Mouse (Mus musculus): Measurements from ENCODE around the gene Myf6. TPM values are rescaled to one million over a fixed set of nuclear protein-coding genes. Genes with fewer than 3 reads are reported as not detected.

Gene Myf6
- total RNA-seq (2021) = not detected
- long read RNA-seq, experiment 1 = 0 reads
- long read RNA-seq, experiment 2 = 0 reads

DNA sequence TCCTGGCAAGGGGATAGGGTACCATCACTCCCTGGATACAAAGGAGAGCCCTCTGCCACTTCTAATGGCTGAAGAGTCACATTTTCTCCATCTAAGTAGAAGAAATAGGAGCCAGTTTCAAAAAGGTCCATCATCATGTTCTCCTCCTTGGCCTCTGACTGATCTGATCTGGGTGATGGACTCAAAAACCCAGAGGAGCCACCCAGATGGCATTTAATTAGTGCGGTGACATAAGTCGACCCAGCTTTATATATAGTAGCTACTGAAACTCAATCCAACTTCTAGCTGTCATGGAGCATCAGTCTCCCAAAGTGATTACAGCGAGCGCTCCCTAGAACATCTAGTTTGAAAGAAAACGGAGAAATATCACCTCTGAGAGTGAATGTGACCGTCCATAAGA lies at the start of gene Myf6:
TSS of gene Myf6 (minus strand) at position 170 of the 400 bp plus-strand sequence.
- intact Hi-C loops (cut with DNase I) = no loop called here
- no peak for DNase-seq

DNA sequence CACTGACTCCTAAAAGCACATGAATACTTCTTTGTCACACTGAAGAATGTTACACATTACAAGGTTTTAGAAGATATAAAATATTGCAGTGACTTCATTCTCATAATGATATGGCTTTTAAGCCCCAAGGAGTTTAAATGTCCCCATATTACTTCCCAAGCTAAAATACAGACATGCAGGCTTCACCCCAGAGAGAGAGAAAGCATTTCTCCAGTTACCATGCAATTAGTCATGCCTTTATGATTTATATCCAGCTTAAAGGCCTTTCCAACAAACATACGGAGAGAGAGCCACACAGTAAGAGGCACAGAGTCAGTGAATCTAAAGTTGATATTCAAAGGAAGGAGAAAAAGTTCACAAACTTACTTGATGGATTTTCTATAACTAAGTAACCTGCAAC lies 48.5 kb upstream of the Myf6 start:
- intact Hi-C loops (cut with DNase I) = no loop called here
- no peak for DNase-seq

DNA sequence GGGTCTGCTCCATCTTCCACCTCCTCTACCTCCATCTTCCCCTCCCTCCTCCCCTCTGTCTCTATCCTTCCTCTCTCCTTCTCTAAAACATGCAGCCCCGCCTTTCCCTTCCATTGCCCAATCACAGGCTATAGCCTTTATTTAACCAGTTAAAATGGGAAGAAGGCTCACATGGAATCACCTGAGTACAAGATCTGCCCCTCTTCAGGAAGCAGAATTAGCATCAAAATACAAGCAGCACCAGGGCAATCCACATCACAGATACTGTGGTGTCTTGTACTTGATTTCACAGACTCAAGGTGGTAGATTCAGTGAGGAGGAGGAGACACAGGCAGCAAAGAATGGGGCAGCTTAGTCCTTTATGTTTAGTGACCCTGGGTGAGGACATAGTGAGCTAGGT lies 34.2 kb upstream of the Myf6 start:
- DNase-seq = no peak
- intact Hi-C loops (cut with DNase I) = no loop called here

DNA sequence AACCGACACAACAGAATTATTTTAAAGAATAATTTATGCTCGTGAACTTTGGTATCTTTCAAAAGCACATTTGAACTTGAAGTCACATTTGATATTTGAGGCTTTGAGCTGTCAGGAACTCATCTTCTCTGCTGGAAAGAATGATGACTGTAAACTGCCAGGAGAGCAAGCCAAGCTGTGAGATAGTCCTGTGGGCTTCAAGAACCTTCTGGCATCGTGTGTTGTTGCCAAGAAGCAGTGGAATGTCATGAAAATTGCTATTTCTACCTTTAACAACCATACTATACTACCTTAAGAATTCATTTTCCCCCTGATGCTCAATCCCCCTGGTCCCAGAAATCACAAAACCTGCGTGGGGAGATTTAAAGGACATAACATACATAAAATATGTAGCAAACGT lies 24.7 kb upstream of the Myf6 start:
- intact Hi-C loops (cut with DNase I) = no loop called here
- no peak for DNase-seq

DNA sequence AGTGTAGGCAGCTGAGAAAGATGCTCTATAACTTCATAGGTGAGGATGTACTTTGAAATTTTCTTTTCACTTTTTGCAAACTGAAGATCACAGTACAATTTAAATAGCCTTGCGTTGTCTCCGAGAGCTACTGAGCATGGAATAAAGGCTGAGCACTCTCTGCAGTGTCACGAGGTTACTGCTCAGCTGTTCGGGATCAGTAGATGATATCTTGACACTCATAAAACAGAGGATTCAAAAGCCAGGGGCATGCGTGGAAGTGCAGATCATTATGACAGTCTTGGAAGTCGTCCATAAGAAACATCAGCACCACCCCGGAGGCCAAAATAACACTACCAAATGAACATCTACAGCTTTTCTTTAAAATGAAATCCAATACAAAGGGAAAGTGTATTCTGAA lies 22.1 kb upstream of the Myf6 start:
- intact Hi-C loops (cut with DNase I) = no loop called here
- no peak for DNase-seq

DNA sequence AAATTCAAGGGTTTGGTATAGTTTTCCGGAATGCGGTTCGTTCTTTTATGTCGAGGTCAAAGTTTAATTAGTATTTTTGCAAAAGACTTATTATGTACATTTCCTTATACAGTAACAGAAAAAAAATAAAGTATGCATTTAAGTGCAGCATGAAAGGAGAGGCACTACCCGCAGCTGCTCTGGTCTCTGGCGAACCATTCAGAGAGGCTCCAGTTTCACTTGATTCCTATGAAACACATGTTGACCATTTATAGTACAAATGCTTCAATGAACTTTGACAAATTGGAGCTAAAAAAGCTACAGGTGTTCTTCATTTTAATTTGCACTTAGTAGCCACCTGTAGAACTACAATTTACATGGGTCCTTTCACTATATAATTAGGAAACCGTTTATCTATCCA lies 20.2 kb upstream of the Myf6 start:
- intact Hi-C loops (cut with DNase I) = no loop called here
- DNase-seq = no peak

DNA sequence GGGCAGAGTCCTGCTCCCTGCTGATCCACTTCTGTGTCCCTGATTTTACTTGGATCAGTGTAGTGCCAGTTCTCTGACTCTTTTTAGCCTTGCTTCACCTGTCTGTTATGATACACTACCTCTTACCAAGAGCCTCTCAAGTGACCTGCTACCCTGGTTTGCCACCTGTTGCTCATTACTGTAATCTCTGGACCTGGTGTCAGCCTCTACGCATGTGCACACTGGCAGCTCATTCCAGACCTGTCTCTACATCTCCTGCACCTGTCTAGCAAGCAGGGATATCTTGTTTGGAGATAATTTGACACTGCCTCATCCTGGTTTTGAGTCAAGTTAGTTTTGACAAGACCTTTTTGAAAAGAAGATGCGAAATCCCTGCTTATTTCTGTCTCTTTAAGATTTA lies 11.9 kb upstream of the Myf6 start:
- DNase-seq = no peak

DNA sequence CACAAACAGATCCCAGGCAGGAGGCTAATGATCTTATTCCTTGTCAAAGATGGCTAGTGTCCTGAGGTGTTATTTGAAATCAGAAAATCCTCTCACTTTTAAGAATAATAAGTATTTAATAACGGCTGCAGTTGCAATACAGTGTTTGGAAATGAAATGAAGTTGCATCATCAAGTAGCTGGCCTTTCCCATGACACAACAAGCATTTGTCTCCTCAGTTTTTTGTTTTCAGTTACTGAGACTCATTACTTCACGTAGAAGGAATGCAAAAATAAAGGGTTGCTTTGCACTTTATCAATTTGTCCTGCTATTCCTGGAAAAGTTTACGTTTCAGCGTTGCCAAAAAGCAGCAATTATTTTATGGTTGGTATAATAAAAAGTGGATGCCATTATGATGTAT lies 8.9 kb upstream of the Myf6 start:
- intact Hi-C loops (cut with DNase I) = no loop called here
- no peak for DNase-seq

More for the DNA sequence above, 11.9 kb upstream of the Myf6 start:
- intact Hi-C loops (cut with DNase I) = no loop called here

DNA sequence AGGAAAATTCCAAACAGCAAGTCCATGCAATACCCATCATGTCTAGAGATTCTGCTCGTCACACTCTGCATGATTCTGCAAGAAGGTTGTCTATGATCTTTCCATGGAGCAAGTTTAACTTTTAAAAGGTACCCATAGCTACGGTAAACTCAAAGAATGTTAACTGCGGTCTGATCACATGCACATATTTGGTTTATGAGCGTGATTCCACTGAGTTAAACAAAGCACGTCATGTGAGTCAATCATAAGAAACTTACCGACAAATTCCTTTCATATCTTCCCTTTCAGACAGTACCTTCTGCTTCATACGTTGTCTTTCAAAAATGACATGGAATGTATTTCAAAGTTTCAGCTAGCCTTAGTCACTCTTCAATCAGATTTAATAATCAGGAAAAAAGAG lies 7.7 kb upstream of the Myf6 start:
- intact Hi-C loops (cut with DNase I) = no loop called here
- DNase-seq = no peak

DNA sequence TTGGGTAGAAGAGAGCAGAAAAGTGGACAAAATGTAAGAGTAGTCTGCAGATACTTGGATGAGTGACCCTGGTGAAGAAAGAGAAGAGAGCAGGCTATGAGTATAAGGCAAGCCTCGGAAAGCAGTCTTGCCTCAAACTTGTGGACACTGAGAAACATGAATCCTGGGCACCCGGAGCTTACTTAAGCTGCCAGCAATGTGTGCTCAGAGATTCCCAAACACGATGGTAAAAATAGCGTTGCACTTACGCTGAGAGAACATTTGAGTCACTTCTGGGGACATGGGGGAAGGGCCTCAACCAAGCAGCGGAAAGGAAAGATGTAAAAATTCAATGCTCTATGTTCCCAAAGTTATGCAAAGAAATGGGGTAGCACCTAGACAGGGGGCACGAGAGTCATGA lies 5.1 kb upstream of the Myf6 start:
- DNase-seq = peak in 1 of 2 experiments; percentile 21
- intact Hi-C loops (cut with DNase I) = no loop called here

DNA sequence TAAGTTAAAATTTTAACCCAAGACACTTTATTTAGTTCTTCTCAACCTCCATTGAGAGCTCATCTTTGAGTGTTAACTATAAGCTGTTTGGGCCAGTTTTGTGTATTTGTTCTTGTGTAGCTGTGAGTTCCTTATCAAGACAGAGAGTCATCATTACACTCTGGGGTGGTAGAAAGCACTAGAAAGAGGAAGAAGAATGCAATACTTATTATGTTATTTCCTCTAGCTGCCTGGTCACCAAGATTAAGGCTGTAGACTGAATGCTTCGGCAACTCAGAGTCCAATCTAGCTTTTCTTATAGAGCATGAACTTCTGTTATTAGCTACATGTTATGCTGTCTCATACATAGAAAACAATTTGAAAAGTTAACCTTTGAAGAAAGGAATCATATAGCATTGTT lies 1.9 kb upstream of the Myf6 start:
- intact Hi-C loops (cut with DNase I) = no loop called here
- no peak for DNase-seq

DNA sequence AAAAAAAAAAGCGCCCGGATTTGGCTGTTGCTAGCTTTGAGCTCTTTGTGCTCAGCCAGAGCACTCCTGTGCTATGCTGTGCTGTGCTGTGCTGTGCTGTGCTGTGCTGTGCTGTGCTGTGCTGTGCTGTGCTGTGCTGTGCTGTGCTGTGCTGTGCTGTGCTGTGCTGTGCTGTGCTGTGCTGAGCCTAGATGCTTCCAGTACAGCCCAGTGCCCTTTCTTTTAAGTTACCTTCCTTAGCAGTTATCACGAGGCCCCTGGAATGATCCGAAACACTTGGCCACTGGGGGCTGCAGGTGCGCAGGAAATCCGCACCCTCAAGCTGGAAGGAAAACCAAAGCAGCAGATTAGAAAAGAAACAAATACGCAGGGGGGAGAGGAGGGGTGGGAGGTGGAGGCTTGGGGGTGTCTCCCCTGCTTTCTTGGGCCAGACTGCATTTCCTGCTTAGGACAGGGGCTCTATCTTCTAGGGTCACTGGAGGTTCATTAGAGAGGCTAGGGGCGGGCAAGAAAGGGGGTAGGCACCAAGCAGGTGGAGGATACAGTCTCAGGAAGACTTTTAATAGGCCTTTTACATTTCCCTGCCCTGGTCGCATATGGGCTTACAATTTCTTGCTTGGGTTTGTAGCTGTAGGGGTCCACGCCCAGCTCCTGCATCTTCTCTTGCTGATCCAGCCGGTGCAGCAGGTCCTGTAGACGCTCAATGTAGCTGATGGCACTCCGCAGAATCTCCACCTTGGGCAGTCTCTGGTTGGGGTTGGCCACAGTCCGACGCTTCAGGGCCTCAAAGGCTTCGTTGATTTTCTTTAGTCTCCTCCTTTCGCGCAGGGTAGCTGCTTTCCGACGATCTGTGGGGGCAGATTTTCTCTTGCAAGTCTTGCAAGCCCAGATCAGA lies 710 bp downstream of the Myf6 start:
- no peak for DNase-seq
- intact Hi-C loops (cut with DNase I) = no loop called here

DNA sequence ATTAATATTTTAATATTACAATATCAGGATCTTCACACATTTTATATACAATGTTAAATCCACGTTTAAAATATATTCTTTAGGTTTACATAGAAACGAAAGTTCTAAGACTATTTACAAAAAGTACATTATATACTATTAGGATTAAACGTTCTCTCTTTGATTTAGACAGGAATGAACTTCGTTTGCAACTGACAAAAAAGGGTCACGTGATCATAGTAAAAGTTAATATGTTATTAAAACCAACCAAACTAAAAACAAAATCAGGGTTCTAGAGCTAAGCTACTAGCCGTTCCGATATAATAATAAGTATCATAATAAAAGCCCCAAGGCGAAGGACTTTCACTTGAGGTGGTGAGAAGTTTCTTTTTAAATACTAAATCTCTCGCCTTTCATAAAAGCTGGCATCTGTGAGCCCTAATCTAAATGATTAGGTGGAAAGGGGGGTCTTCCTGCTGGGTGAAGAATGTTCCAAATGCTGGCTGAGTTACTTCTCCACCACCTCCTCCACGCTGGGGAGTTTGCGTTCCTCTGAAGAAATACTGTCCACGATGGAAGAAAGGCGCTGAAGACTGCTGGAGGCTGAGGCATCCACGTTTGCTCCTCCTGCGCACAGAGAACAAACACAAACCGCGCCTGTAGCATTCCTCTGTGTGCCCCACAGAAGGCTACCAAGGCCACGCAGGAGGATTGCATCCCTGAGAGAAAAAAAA lies 1.5 kb downstream of the Myf6 start:
- intact Hi-C loops (cut with DNase I) = no loop called here
- no peak for DNase-seq

DNA sequence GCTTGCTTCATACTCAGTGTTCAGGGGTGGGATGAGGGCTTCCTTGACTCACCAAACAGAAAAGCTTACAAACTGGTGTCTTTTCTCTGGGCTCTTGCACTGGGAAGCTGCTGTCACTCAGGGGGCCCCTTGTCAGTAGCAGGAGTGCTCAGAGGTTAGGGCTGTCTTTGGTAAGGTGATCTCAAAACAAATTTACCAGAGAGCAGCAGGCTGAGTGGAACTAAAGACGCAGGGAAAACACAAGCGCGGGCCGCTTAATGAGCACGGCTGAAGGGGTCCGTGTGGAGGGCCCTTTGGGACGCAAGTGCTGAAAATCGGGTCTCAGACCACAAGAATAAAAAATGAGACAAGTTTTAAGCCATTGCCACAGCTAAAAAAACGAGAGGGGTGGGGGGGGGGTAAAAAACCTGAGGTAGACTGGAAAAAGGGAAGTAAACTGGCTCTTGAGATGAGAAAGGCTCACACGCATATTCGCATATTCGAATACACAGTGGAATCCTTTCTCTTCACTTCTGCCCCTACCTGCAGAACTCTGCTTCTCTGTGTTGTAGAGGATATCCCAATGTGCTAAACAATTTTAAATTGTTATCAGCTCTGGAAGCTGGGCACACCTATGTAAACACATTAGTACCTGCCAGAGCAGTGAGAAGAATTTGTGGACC lies 5.8 kb downstream of the Myf6 start:
- DNase-seq = no peak
- intact Hi-C loops (cut with DNase I) = no loop called here

DNA sequence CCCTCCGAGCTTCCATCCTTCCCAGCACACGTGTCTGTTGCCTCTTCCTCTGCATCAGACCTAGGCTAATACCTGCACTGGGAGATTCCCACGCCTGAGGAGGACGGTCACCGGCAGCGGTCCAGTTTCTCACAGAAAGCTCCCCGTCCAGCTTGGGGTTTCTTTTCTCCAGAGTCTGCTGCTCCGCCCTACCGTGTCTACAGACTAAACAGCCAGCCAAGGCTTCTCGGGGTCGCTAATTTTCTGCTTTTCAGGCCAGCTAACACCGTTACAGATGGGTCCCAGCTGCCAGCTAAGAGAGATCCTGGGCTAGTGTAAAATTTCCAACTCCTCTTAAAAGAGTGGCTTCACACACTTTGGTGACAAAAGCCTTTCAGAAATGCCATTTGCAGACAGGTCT lies 7.8 kb downstream of the Myf6 start:
- intact Hi-C loops (cut with DNase I) = no loop called here
- DNase-seq = no peak

DNA sequence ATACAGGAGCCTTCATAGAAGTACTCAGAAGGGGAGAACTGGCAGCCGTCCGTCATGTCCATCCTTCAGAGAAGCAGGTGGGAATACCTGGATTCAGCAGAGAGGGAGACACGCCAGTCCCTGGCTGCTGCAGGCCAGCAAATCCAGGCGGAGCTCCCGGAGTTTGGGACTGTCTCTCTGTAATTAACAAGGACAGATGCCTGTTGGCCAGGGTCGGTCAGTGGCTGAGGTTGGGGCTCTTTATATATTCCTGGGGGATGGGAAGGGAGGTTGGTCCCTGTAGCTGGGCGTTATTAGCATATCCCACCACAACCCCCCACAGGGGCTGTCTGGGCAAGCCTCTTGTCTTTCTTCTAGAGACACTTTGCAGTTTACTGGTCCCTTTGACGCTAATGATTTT lies 8.7 kb downstream of the Myf6 start, which contains the start of gene Myf5:
TSS of gene Myf5 (minus strand) at position 265 of the 400 bp plus-strand sequence.
- no peak for DNase-seq
- intact Hi-C loops (cut with DNase I) = no loop called here

DNA sequence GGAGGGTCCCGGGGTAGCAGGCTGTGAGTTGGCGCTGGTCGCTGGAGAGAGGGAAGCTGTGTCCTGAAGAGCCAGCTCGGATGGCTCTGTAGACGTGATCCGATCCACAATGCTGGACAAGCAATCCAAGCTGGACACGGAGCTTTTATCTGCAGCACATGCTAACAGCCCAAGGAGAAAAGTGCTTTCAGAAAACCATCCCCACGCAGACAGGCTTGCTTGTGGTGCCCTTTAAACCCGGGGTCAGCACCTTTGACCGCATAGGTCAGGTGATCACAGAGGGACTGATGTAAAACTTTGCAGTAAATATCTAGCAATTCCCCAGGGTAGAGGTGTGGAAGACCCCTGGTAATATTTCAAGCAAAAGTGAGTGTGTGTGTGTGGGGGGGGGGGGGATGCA lies 10.5 kb downstream of the Myf6 start:
- intact Hi-C loops (cut with DNase I) = no loop called here
- DNase-seq = no peak

DNA sequence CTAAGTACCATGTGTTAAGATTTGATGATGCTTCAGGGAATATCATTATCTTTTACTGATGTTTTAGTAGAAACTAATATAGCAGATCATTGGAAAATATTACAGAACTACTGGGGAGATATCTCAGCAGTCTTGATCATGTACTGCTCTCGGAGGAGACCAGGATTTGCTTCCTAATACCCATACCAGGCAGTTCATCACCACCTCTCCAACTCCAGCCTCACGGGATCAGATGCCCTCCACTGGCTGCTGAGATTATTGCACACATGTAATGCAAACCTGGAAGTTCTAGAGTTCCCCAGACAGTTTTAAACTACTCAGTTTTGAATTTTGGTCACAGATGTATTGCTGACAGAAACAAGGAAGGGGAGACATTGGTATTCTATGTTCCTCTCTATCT lies 21.0 kb downstream of the Myf6 start:
- no peak for DNase-seq
- intact Hi-C loops (cut with DNase I) = no loop called here

DNA sequence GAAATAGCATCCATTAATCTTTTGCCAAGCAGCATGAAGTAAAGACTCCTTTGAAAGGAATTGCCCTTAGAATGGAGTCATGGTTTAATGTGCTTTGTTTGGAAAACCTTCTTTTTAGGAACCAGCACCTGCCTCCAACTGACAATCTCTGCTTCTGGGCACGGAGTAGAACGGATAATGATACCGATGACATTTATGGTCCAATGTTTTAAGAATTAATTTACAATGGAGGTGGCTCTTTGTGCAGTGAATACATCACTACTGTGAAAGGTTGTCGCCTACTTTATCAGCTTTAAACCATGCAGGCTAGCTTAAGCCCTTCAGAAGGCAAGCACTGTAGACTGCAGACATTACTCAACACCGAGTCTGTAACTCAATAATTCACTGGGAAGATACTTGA lies 22.8 kb downstream of the Myf6 start:
- intact Hi-C loops (cut with DNase I) = no loop called here
- no peak for DNase-seq

DNA sequence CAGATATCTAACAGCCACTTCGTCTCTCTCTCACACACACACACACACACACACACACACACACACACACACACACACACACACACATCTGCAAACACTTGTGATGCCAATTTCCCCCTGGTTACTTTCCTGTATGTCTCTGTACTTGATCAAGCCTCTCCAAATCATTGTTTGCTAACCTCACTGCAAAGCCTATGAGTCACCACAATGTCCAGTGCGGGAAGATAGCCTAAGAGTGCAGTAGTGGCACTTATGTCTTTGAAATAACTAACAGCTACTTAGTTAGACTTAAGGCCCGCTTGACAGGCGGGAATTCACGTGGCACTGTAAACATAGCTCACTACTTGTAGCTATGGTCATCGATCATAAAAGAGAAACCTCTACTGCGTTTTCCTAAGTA lies 26.7 kb downstream of the Myf6 start:
- intact Hi-C loops (cut with DNase I) = no loop called here
- DNase-seq = no peak

Data from heart, postnatal 14 days (tissue).